7 mouse cellular contexts compared by ENCODE assay signal in genomic region chr16:38376163-38376840, GRCm38 (mm10). TPM values are rescaled to one million over a fixed set of nuclear protein-coding genes. Genes with fewer than 3 reads are reported as not detected.
DNase-seq lines count a peak whose midpoint lies in the region; ATAC-seq and TF ChIP-seq lines count a peak whose summit lies in the region.

No protein-coding gene starts in this region.

- peak; percentile 54 for DNase-seq in ZHBTc4 (ENCODE audit: low read depth, low spot score)
- peak; percentile 66 to 74 for DNase-seq in cerebellum, adult 2 months
- peak; percentile 25 for DNase-seq in kidney, adult 11 months
- peak; percentile 66 for DNase-seq in limb, embryonic 10.5 days (ENCODE audit: low spot score)
- peak; percentile 66 for DNase-seq in splenic B cell, adult 2 months (ENCODE audit: low read depth, low spot score)

- peak; percentile 34; the same call in 1 of the 2 replicates for TF ChIP-seq CTCF in cerebellum, adult 2 months (IDR thresholded peaks at IDR 0.05; ENCODE audit: borderline replicate concordance, insufficient read depth, low read depth, low read length)

- H3K27ac ChIP-seq in cerebellum, adult 2 months (ENCODE audit: insufficient read depth, low read length), result peak overlapping the region; percentile 16; the same call in 1 of the 2 replicates
- peak overlapping the region; percentile 47 for H3K27ac ChIP-seq in limb, embryonic 10.5 days
- H3K27ac ChIP-seq in midbrain, embryonic 12.5 days (replicated peaks), result peak overlapping the region; percentile 50

- peak overlapping the region; percentile 45 for H3K9ac ChIP-seq in midbrain, embryonic 12.5 days (replicated peaks)

- peak overlapping the region; percentile 43 for H3K4me2 ChIP-seq in midbrain, embryonic 12.5 days (replicated peaks)

- no peaks in the 10 kb centered on the region for H3K36me3 ChIP-seq in limb, embryonic 10.5 days
- no peaks in the 10 kb centered on the region for H3K36me3 ChIP-seq in midbrain, embryonic 12.5 days
- no peaks in the 10 kb centered on the region for H3K36me3 ChIP-seq in splenic B cell, adult 2 months (ENCODE audit: control insufficient read depth, insufficient read depth, low read length, poor library complexity, severe bottlenecking)

- ATAC-seq in frontal cortex, adult (ENCODE audit: low TSS enrichment), result peak; percentile 93
- peak; percentile 92 for ATAC-seq in midbrain, embryonic 12.5 days (ENCODE audit: low FRiP score, low read depth)

- TF ChIP-seq POLR2A in cerebellum, adult 2 months (IDR thresholded peaks at IDR 0.05; ENCODE audit: borderline replicate concordance, insufficient read depth, low read length), result peak; percentile 52; the same call in 1 of the 2 replicates

- no peaks in the 10 kb centered on the region for H3K9me3 ChIP-seq in limb, embryonic 10.5 days (replicated peaks)
- H3K9me3 ChIP-seq in midbrain, embryonic 12.5 days, result no peaks in the 10 kb centered on the region

- peak overlapping the region; percentile 66 for H3K4me3 ChIP-seq in cerebellum, adult 2 months (replicated peaks; ENCODE audit: insufficient read depth, low read depth, low read length)
- peak overlapping the region; percentile 39 for H3K4me3 ChIP-seq in limb, embryonic 10.5 days
- peak overlapping the region; percentile 25 for H3K4me3 ChIP-seq in midbrain, embryonic 12.5 days

- H3K27me3 ChIP-seq in cerebellum, adult 2 months (ENCODE audit: control insufficient read depth, insufficient read depth, low read length), result no peaks in the 10 kb centered on the region
- H3K27me3 ChIP-seq in limb, embryonic 10.5 days (ENCODE audit: low read depth, poor library complexity, severe bottlenecking), result no peaks in the 10 kb centered on the region
- H3K27me3 ChIP-seq in midbrain, embryonic 12.5 days, result no peaks in the 10 kb centered on the region; the same call in 1 of the 2 replicates
- no peaks in the 10 kb centered on the region for H3K27me3 ChIP-seq in splenic B cell, adult 2 months (ENCODE audit: control insufficient read depth, insufficient read depth, low read length, poor library complexity, severe bottlenecking)

- 6% methylated on average over 17 of the region's 17 CpGs for WGBS in cerebellum, adult 2 months
- 51% methylated on average over 17 of the region's 17 CpGs for WGBS in limb, embryonic 10.5 days
- WGBS in midbrain, embryonic 12.5 days, result 31% methylated on average over 17 of the region's 17 CpGs

- no peaks in the 10 kb centered on the region for H3K4me1 ChIP-seq in cerebellum, adult 2 months (ENCODE audit: control insufficient read depth, insufficient read depth, low read length)
- peaks cover 21% of the 10 kb centered on the region for H3K4me1 ChIP-seq in limb, embryonic 10.5 days
- peaks cover 7% of the 10 kb centered on the region; the same call in 1 of the 2 replicates for H3K4me1 ChIP-seq in midbrain, embryonic 12.5 days

RNA-seq across cellular contexts. Expression of gene Popdc2, which starts 14.3 kb away (rescaled TPM):
- 0.31 and 0.36 TPM in 2 replicates for polyA plus RNA-seq in cerebellum, adult 2 months (2012; rRNA removed)
- 1.3 and 3.1 TPM in 2 replicates for polyA plus RNA-seq in limb, embryonic 10.5 days (2016; fragmentation: Nextera tagmentation; extraction: Ambion mirVana)
- 0.51 and 0.57 TPM in 2 replicates for polyA plus RNA-seq in midbrain, embryonic 12.5 days (2016; fragmentation: Nextera tagmentation; extraction: Ambion mirVana)

RNA-seq across cellular contexts. Expression of gene Gm21987, which starts 29.5 kb away (rescaled TPM):
- polyA plus RNA-seq in cerebellum, adult 2 months (2012; rRNA removed), result 0.41 TPM in 1 of 2 replicates, not detected in the other
- polyA plus RNA-seq in limb, embryonic 10.5 days (2016; fragmentation: Nextera tagmentation; extraction: Ambion mirVana), result not detected in 2 replicates
- not detected in 2 replicates for polyA plus RNA-seq in midbrain, embryonic 12.5 days (2016; fragmentation: Nextera tagmentation; extraction: Ambion mirVana)

RNA-seq across cellular contexts. Expression of gene Cox17, which starts 29.5 kb away (rescaled TPM):
- 240 and 256 TPM in 2 replicates for polyA plus RNA-seq in cerebellum, adult 2 months (2012; rRNA removed)
- polyA plus RNA-seq in limb, embryonic 10.5 days (2016; fragmentation: Nextera tagmentation; extraction: Ambion mirVana), result 119 and 132 TPM in 2 replicates
- polyA plus RNA-seq in midbrain, embryonic 12.5 days (2016; fragmentation: Nextera tagmentation; extraction: Ambion mirVana), result 118 and 130 TPM in 2 replicates

RNA-seq across cellular contexts. Expression of gene Maats1, which starts 34.4 kb away (rescaled TPM):
- polyA plus RNA-seq in cerebellum, adult 2 months (2012; rRNA removed), result 0.39 and 0.78 TPM in 2 replicates
- 0.10 TPM in 1 of 2 replicates, not detected in the other for polyA plus RNA-seq in limb, embryonic 10.5 days (2016; fragmentation: Nextera tagmentation; extraction: Ambion mirVana)
- 0.51 and 0.59 TPM in 2 replicates for polyA plus RNA-seq in midbrain, embryonic 12.5 days (2016; fragmentation: Nextera tagmentation; extraction: Ambion mirVana)

RNA-seq across cellular contexts. Expression of gene Pla1a, which starts 56.6 kb away (rescaled TPM):
- 1.2 and 1.6 TPM in 2 replicates for polyA plus RNA-seq in cerebellum, adult 2 months (2012; rRNA removed)
- 0.11 TPM in 1 of 2 replicates, not detected in the other for polyA plus RNA-seq in limb, embryonic 10.5 days (2016; fragmentation: Nextera tagmentation; extraction: Ambion mirVana)
- polyA plus RNA-seq in midbrain, embryonic 12.5 days (2016; fragmentation: Nextera tagmentation; extraction: Ambion mirVana), result 0.18 and 0.41 TPM in 2 replicates

Comparison
In these comparisons a context has a peak if more than half of its experiments do, and no peak if none do; other contexts are left out.
1. Peak in every context shown above with its lines: DNase-seq, ATAC-seq, H3K4me3 ChIP-seq and H3K27ac ChIP-seq.